In genomic region chr7:19462884-19463381, GRCm38 (mm10) we compare ENCODE assay signal across 8 mouse cellular contexts. TPM values are rescaled to one million over a fixed set of nuclear protein-coding genes. Genes with fewer than 3 reads are reported as not detected.
DNase-seq lines count a peak whose midpoint lies in the region; ATAC-seq lines count a peak whose summit lies in the region.

Gene Exoc3l2, plus strand, starts transcription at chr7:19463331.

- peak within 1 kb of the TSS; percentile 27 to 55; a peak in 1 of 4 replicates for H3K27ac ChIP-seq in heart, embryonic 14.5 days (replicated peaks in 1 of 2; ENCODE audit: control insufficient read depth in 1 of 2, insufficient read depth in 1 of 2, low read depth in 2 of 2, low read length in 2 of 2)
- peak within 1 kb of the TSS; percentile 5; the same call in 1 of the 2 replicates for H3K27ac ChIP-seq in brown adipose tissue, adult 24 weeks (replicated peaks; ENCODE audit: low read depth, low read length)
- peak within 1 kb of the TSS; percentile 88 for H3K27ac ChIP-seq in limb, embryonic 10.5 days

- intact Hi-C loops in heart, postnatal 36 days (cut with DNase I), result loop anchor here (2.0 kb wide), 1 partner anchor 14 kb away; no protein-coding TSS in a partner anchor

- H3K4me1 ChIP-seq in heart, embryonic 14.5 days (ENCODE audit: control insufficient read depth in 2 of 2, insufficient read depth in 2 of 2, low read length in 2 of 2), result peaks cover 14 to 18% of the 10 kb centered on the region in 2 experiments
- peaks cover 6% of the 10 kb centered on the region for H3K4me1 ChIP-seq in brown adipose tissue, adult 24 weeks (ENCODE audit: control insufficient read depth, insufficient read depth, insufficient read length, low read length)
- peaks cover 48% of the 10 kb centered on the region for H3K4me1 ChIP-seq in limb, embryonic 10.5 days

- no peak for DNase-seq in heart, postnatal 36 days
- DNase-seq in 416B (ENCODE audit: low read depth), result peak; percentile 75
- DNase-seq in limb, embryonic 10.5 days (ENCODE audit: low spot score), result no peak
- no peak for DNase-seq in cerebellum, postnatal 10 days
- DNase-seq in left cerebral cortex, adult 11 months (ENCODE audit: low spot score), result no peak

- H3K4me3 ChIP-seq in heart, embryonic 14.5 days (ENCODE audit: control insufficient read depth in 1 of 2, insufficient read depth in 1 of 2, low read depth in 1 of 2, low read length in 2 of 2), result peak within 1 kb of the TSS; percentile 20 to 41
- peak within 1 kb of the TSS; percentile 31 for H3K4me3 ChIP-seq in brown adipose tissue, adult 24 weeks (ENCODE audit: insufficient read depth, low read depth, low read length)
- H3K4me3 ChIP-seq in limb, embryonic 10.5 days, result peak within 1 kb of the TSS; percentile 45

- H3K9ac ChIP-seq in heart, embryonic 14.5 days (ENCODE audit: low read length), result peak within 1 kb of the TSS; percentile 36; the same call in 1 of the 2 replicates

- WGBS in heart, embryonic 14.5 days, result 25% methylated on average over 6 of the region's 6 CpGs
- WGBS in limb, embryonic 10.5 days, result 13% methylated on average over 6 of the region's 6 CpGs

- H3K9me3 ChIP-seq in heart, embryonic 14.5 days (ENCODE audit: control insufficient read depth, low read length), result no peaks in the 10 kb centered on the region
- no peaks in the 10 kb centered on the region for H3K9me3 ChIP-seq in limb, embryonic 10.5 days (replicated peaks)

- peaks cover 13% of the 10 kb centered on the region; the same call in 1 of the 2 replicates for H3K27me3 ChIP-seq in heart, embryonic 14.5 days (ENCODE audit: control insufficient read depth, insufficient read depth, low read length)
- H3K27me3 ChIP-seq in limb, embryonic 10.5 days (ENCODE audit: low read depth, poor library complexity, severe bottlenecking), result peaks cover 23% of the 10 kb centered on the region

- ATAC-seq in heart, embryonic 14.5 days (ENCODE audit: insufficient number of reproducible peaks, insufficient read depth, low FRiP score, low read depth), result no peak
- ATAC-seq in cerebellum, adult (ENCODE audit: insufficient number of reproducible peaks, low FRiP score, low TSS enrichment), result no peak

- peak within 1 kb of the TSS; percentile 51 for H3K4me2 ChIP-seq in heart, embryonic 14.5 days (ENCODE audit: low read length)

- no peaks in the 10 kb centered on the region for H3K36me3 ChIP-seq in heart, embryonic 14.5 days (ENCODE audit: control insufficient read depth, insufficient read depth, low read length)
- no peaks in the 10 kb centered on the region for H3K36me3 ChIP-seq in limb, embryonic 10.5 days

RNA-seq across cellular contexts. Expression of gene Exoc3l2, which starts in this region (rescaled TPM):
- polyA plus RNA-seq in heart, embryonic 14.5 days (2014; fragmentation: Nextera tagmentation; extraction: Ambion mirVana), result 1.3 and 1.8 TPM in 2 replicates
- total RNA-seq in heart, postnatal 36 days (2021), result under 1 TPM; 0.78 to 0.84 TPM
- polyA plus RNA-seq in brown adipose tissue, adult 24 weeks (2012; ENCODE audit: insufficient read depth, insufficient read length, missing spikeins), result 0.79 and 1.0 TPM in 2 replicates
- polyA plus RNA-seq in limb, embryonic 10.5 days (2016; fragmentation: Nextera tagmentation; extraction: Ambion mirVana), result 1.2 and 1.7 TPM in 2 replicates

Comparison
In these comparisons a context has a peak if more than half of its experiments do, and no peak if none do; other contexts are left out.
1. H3K27ac ChIP-seq: peak in every context shown above with its lines; median percentile 88 in limb, embryonic 10.5 days; 41 in heart, embryonic 14.5 days; 5 in brown adipose tissue, adult 24 weeks.